Mouse (Mus musculus) midbrain, embryonic 13.5 days (tissue): ENCODE measurements around the gene Ptprr. TPM values are rescaled to one million over a fixed set of nuclear protein-coding genes. Genes with fewer than 3 reads are reported as not detected.

Experiments
- ATAC-seq: fragments of 200-750 bp; cut with Nextera tagmentation; 2 replicates; pipeline ENCODE4 v1.8.0; 2017; ENCODE audit warnings: mild to moderate bottlenecking, moderate TSS enrichment, moderate library complexity
- H3K27ac ChIP-seq: fragments of 300-500 bp; sonication (generic); 2 replicates; pipeline ENCODE4 v1.5.1; 2015; ENCODE audit warnings: inconsistent platforms, mild to moderate bottlenecking, moderate library complexity
- H3K27me3 ChIP-seq: fragments of 300-500 bp; sonication (generic); 2 replicates; pipeline ENCODE4 v1.6.1; 2015; ENCODE audit warnings: mild to moderate bottlenecking, inconsistent platforms
- H3K36me3 ChIP-seq: fragments of 300-500 bp; sonication (generic); 2 replicates; pipeline ENCODE4 v1.6.1; 2015; ENCODE audit warnings: mild to moderate bottlenecking, inconsistent platforms
- H3K4me1 ChIP-seq: fragments of 300-500 bp; sonication (generic); replicated peaks from 2 replicates; pipeline ENCODE4 v1.6.1; 2015; ENCODE audit warnings: inconsistent platforms
- H3K4me2 ChIP-seq: fragments of 300-500 bp; sonication (generic); replicated peaks from 2 replicates; pipeline ENCODE4 v1.6.1; 2015; ENCODE audit warnings: moderate library complexity, mild to moderate bottlenecking, inconsistent platforms
- H3K4me3 ChIP-seq: fragments of 300-500 bp; sonication (generic); replicated peaks from 2 replicates; pipeline ENCODE4 v1.5.1; 2015; ENCODE audit warnings: mild to moderate bottlenecking, inconsistent platforms
- H3K9ac ChIP-seq: fragments of 300-500 bp; sonication (generic); replicated peaks from 2 replicates; pipeline ENCODE4 v1.6.1; 2015; ENCODE audit warnings: mild to moderate bottlenecking, inconsistent platforms
- H3K9me3 ChIP-seq: fragments of 300-500 bp; sonication (generic); 2 replicates; pipeline ENCODE4 v1.6.1; 2016; ENCODE audit warnings: mild to moderate bottlenecking, inconsistent platforms
- WGBS: fragments of 180-500 bp; shearing (Covaris S2); methylation state at CpG from one replicate; pipeline ENCODE4 v1.1.7; 2015; 5-methylcytosine and 5-hydroxymethylcytosine counted together
- polyA plus RNA-seq: library from polyadenylated mRNA; unstranded; fragments of >200 nt; fragmentation: Nextera tagmentation; extraction: Ambion mirVana; gene quantifications from 2 replicates; pipeline ENCODE4 v1.2.1, GENCODE M21; 2015

The Ptprr gene
- polyA plus RNA-seq, 1 experiment from 2014 or later, result 7.6 TPM

- Histone ChIP-seq H3K36me3 (no peaks in the 10 kb centered on the region), H3K27ac (no peak overlapping the region), H3K9ac (no peak overlapping the region), H3K4me1 (no peaks in the 10 kb centered on the region), H3K4me3 (no peak overlapping the region), H3K9me3 (no peaks in the 10 kb centered on the region), H3K4me2 (no peak overlapping the region), H3K27me3 (no peaks in the 10 kb centered on the region)
- no peak for ATAC-seq
- 87% methylated on average over 6 of the region's 6 CpGs for WGBS
Measured at GRCm38 (mm10) chr10:116253972-116254371, 236.0 kb downstream of the Ptprr start.

DNA sequence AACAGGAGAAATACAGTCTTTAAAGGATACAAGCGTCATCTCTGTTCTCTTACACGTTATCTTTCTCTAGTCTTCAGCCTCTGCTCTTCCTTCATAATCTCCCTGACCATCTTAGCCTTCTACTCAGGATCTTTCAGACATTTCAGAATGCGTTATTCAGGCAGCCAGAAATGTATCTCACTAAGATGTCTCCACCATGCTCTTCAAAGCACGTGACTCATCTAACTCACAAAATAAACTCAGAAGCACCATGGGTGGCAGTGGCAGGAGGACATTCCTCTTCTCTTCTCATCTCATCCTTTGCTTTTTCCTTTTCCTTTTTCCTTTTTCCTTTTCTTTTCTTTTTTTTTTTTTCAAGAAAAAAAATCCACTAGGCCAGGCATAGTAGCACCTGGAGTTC, 241.3 kb downstream of the Ptprr start:
- 79% methylated on average over 4 of the region's 4 CpGs for WGBS
- H3K27me3 ChIP-seq, result no peaks in the 10 kb centered on the region
- H3K4me3 ChIP-seq, result no peak overlapping the region
- H3K4me2 ChIP-seq, result no peak overlapping the region
- H3K9me3 ChIP-seq, result no peaks in the 10 kb centered on the region
- H3K27ac ChIP-seq, result no peak overlapping the region
- no peak for ATAC-seq
- H3K4me1 ChIP-seq, result no peaks in the 10 kb centered on the region
- no peak overlapping the region for H3K9ac ChIP-seq
- no peaks in the 10 kb centered on the region for H3K36me3 ChIP-seq

GRCm38 (mm10) chr10:116260658-116261433, 242.8 kb downstream of the Ptprr start:
- no peak for ATAC-seq
- Histone ChIP-seq H3K9ac (no peak overlapping the region), H3K27me3 (no peaks in the 10 kb centered on the region), H3K27ac (no peak overlapping the region), H3K4me3 (no peak overlapping the region), H3K4me2 (no peak overlapping the region), H3K36me3 (no peaks in the 10 kb centered on the region), H3K4me1 (no peaks in the 10 kb centered on the region), H3K9me3 (no peaks in the 10 kb centered on the region)
- whole genome bisulfite sequencing, result 72% methylated on average over 13 of the region's 13 CpGs

- H3K36me3 ChIP-seq, result no peaks in the 10 kb centered on the region
- no peak for ATAC-seq
- no peaks in the 10 kb centered on the region for H3K27me3 ChIP-seq
- no peak overlapping the region for H3K27ac ChIP-seq
- WGBS, result 53% methylated on average over 5 of the region's 5 CpGs
- H3K4me3 ChIP-seq, result no peak overlapping the region
- H3K4me1 ChIP-seq, result no peaks in the 10 kb centered on the region
- no peaks in the 10 kb centered on the region for H3K9me3 ChIP-seq
- H3K9ac ChIP-seq, result no peak overlapping the region
- H3K4me2 ChIP-seq, result no peak overlapping the region
Measured at GRCm38 (mm10) chr10:116261559-116261958, 243.5 kb downstream of the Ptprr start.

DNA sequence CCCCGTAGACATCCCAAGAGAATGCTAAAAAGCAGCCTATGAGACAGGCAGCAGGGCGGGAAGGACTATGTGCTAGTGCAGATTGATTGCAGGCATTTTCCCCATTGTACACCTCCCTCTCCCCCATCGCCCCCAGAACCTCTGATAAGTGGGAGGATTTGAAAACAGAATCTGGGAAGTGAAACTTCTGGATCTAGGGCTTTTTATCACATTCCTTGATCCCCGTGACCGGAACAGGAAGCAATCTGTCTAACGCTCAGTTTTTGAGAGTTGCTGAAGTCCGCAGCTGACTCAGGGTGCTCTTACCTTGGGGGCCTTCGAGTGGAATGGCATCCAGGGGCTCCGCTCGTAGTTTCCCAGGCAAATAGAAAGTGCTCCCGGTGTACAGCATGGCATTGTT, 246.5 kb downstream of the Ptprr start:
- 84% methylated on average over 11 of the region's 11 CpGs for WGBS
- no peak overlapping the region for H3K4me2 ChIP-seq
- H3K27me3 ChIP-seq, result no peaks in the 10 kb centered on the region
- no peak overlapping the region for H3K27ac ChIP-seq
- H3K4me1 ChIP-seq, result no peaks in the 10 kb centered on the region
- H3K9ac ChIP-seq, result no peak overlapping the region
- no peak overlapping the region for H3K4me3 ChIP-seq
- no peaks in the 10 kb centered on the region for H3K9me3 ChIP-seq
- H3K36me3 ChIP-seq, result no peaks in the 10 kb centered on the region
- ATAC-seq, result no peak

- WGBS, result 71% methylated on average over 15 of the region's 15 CpGs
- no peak overlapping the region for H3K4me3 ChIP-seq
- ATAC-seq, result no peak
Measured at GRCm38 (mm10) chr10:116266561-116267433, 248.8 kb downstream of the Ptprr start.

GRCm38 (mm10) chr10:116267434-116267822, 249.4 kb downstream of the Ptprr start:
- Histone ChIP-seq H3K4me2 (no peak overlapping the region), H3K27ac (peak overlapping the region; percentile 32; the same call in 1 of the 2 replicates), H3K4me1 (no peaks in the 10 kb centered on the region), H3K36me3 (no peaks in the 10 kb centered on the region), H3K27me3 (no peaks in the 10 kb centered on the region), H3K4me3 (no peak overlapping the region), H3K9ac (no peak overlapping the region), H3K9me3 (no peaks in the 10 kb centered on the region)
- WGBS, result 66% methylated on average over 4 of the region's 4 CpGs
- no peak for ATAC-seq

More at GRCm38 (mm10) chr10:116266561-116267433, 248.8 kb downstream of the Ptprr start:
- no peak overlapping the region for H3K4me2 ChIP-seq
- H3K36me3 ChIP-seq, result no peaks in the 10 kb centered on the region
- H3K4me1 ChIP-seq, result no peaks in the 10 kb centered on the region
- H3K27me3 ChIP-seq, result no peaks in the 10 kb centered on the region
- peak overlapping the region; percentile 32; the same call in 1 of the 2 replicates for H3K27ac ChIP-seq
- H3K9ac ChIP-seq, result no peak overlapping the region
- no peaks in the 10 kb centered on the region for H3K9me3 ChIP-seq

DNA sequence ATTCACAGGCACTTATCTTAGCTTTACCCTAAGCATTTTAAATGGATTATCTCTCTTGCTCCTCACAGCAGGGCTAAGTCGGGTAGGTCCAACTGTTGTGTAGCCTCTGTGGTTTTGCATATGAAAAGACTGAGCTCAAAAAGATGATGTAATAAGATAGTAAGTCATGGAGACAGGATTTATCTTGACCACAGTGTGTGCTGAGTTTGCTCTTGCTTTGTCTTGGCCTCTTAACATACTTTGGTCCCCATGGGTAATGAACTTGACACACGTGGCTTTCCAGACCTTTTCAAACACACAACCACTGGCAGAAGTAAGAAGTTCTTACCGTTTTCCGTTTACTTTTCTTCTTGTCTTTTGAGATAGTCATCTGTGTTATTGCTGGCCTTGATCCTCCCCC, 250.3 kb downstream of the Ptprr start:
- Histone ChIP-seq H3K9ac (no peak overlapping the region), H3K27ac (no peak overlapping the region), H3K36me3 (no peaks in the 10 kb centered on the region), H3K27me3 (no peaks in the 10 kb centered on the region), H3K4me2 (no peak overlapping the region), H3K4me1 (no peaks in the 10 kb centered on the region), H3K4me3 (no peak overlapping the region), H3K9me3 (no peaks in the 10 kb centered on the region)
- WGBS, result 37% methylated on average over 4 of the region's 4 CpGs
- ATAC-seq, result no peak

DNA sequence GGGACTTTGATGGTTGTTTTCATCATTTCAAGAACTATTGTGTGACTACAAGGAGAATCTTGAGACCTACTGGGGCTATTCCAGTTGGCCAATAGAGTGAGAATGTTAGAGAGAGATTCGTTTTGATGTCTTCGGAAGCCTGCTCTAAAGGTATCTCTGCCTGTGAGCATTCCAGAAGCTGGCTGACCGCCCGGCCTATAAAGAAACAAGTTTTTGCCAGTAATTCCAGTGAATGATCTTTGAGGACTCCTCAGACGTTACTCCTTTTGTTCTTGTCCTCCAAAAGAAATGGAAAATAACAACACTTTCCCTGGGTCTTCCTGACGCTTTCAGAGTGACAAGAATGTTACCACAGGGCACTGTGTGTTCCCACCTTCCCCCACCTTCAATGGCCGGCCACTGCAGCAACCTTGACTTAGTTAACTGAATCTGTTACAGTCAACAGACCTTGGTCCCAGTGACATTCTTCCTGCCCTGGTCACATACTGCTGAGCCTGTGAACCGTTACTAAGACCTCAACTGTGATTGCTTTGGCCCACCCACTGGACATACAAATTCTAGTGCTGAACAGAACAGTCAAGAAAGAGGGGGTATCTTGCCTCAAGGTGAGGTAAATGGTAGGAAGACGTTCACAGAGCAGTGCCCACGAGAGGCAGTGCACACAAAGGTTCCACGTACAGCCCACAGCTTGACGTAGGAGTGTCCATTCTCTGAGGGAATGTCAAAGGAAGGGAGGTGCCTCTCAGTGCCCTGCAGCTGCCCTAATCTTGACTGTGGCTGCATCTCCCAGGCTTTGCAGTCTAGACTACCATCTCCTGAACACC, 252.8 kb downstream of the Ptprr start:
- no peak overlapping the region for H3K9ac ChIP-seq
- no peak overlapping the region for H3K4me3 ChIP-seq
- H3K36me3 ChIP-seq, result no peaks in the 10 kb centered on the region
- H3K27me3 ChIP-seq, result no peaks in the 10 kb centered on the region
- no peak for ATAC-seq
- no peak overlapping the region for H3K4me2 ChIP-seq
- 78% methylated on average over 12 of the region's 12 CpGs for WGBS
- H3K27ac ChIP-seq, result peak overlapping the region; percentile 25; the same call in 1 of the 2 replicates
- H3K4me1 ChIP-seq, result no peaks in the 10 kb centered on the region
- H3K9me3 ChIP-seq, result no peaks in the 10 kb centered on the region

- H3K9ac ChIP-seq, result no peak overlapping the region
- H3K9me3 ChIP-seq, result no peaks in the 10 kb centered on the region
Measured at GRCm38 (mm10) chr10:116271470-116271915, 253.5 kb downstream of the Ptprr start.

DNA sequence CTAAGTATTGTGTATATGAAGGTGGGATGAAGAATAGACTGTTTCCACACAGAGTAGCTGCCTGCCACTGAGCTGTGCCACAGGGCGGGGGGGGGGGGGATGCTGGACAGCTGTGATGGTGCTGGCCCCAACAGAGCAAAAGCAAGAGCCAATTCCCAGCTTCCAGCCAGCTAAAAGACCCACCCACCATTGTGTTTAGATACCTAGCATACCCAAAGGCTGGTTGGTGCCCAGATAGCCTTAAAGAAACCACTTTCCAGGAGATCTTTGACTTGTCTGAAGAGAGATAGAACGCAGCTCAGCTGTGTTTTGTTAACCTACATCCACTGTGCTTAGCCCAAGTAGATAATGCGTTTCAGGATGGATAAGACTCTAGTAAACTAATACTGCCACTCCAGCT, 254.1 kb downstream of the Ptprr start:
- H3K9me3 ChIP-seq, result no peaks in the 10 kb centered on the region
- H3K4me2 ChIP-seq, result no peak overlapping the region
- no peaks in the 10 kb centered on the region for H3K36me3 ChIP-seq
- H3K4me1 ChIP-seq, result no peaks in the 10 kb centered on the region
- 77% methylated on average over 3 of the region's 3 CpGs for WGBS
- no peak overlapping the region for H3K27ac ChIP-seq
- H3K9ac ChIP-seq, result no peak overlapping the region
- no peak for ATAC-seq
- H3K4me3 ChIP-seq, result no peak overlapping the region
- H3K27me3 ChIP-seq, result no peaks in the 10 kb centered on the region

More at GRCm38 (mm10) chr10:116271470-116271915, 253.5 kb downstream of the Ptprr start:
- H3K36me3 ChIP-seq, result no peaks in the 10 kb centered on the region
- WGBS, result 90% methylated on average over 10 of the region's 10 CpGs
- no peak for ATAC-seq
- H3K27me3 ChIP-seq, result no peaks in the 10 kb centered on the region
- H3K4me2 ChIP-seq, result no peak overlapping the region
- no peak overlapping the region for H3K27ac ChIP-seq
- no peaks in the 10 kb centered on the region for H3K4me1 ChIP-seq
- H3K4me3 ChIP-seq, result no peak overlapping the region
